Mouse (Mus musculus) limb, embryonic 14.5 days (tissue): Measurements from ENCODE around the gene Onecut3. TPM values are rescaled to one million over a fixed set of nuclear protein-coding genes. Genes with fewer than 3 reads are reported as not detected.

Experiments used
- ATAC-seq: fragments of 200-750 bp; cut with Nextera tagmentation; 2 replicates; pipeline ENCODE4 v1.8.0; 2017; ENCODE audit warnings: low read depth, moderate number of reproducible peaks, moderate TSS enrichment; ENCODE audit not compliant: low FRiP score
- DNase-seq: peaks from one replicate; pipeline ENCODE4 v3.0.0-alpha.2; 2015; ENCODE audit warnings: low spot score
- H3K27ac ChIP-seq: fragments of 300-500 bp; sonication (generic); replicated peaks from 2 replicates; pipeline ENCODE4 v1.5.1; 2014; ENCODE audit warnings: low read depth, mild to moderate bottlenecking, low read length, moderate library complexity, mixed read lengths
- H3K27me3 ChIP-seq: fragments of 300-500 bp; sonication (generic); 2 replicates; pipeline ENCODE4 v1.6.1; 2014; ENCODE audit warnings: low read length, mixed read lengths; ENCODE audit not compliant: control insufficient read depth, insufficient read depth
- H3K36me3 ChIP-seq: fragments of 300-500 bp; sonication (generic); 2 replicates; pipeline ENCODE4 v1.6.1; 2014; ENCODE audit warnings: mild to moderate bottlenecking, low read length, moderate library complexity, mixed read lengths; ENCODE audit not compliant: control insufficient read depth, insufficient read depth
- H3K4me1 ChIP-seq: fragments of 300-500 bp; sonication (generic); 2 replicates; pipeline ENCODE4 v1.6.1; 2014; ENCODE audit warnings: antibody characterized with exemption, low read length, mixed read lengths; ENCODE audit not compliant: control insufficient read depth, insufficient read depth
- H3K4me2 ChIP-seq: fragments of 300-500 bp; sonication (generic); replicated peaks from 2 replicates; pipeline ENCODE4 v1.6.1; 2014; ENCODE audit warnings: low read depth, mild to moderate bottlenecking, low read length, moderate library complexity; ENCODE audit not compliant: severe bottlenecking
- H3K4me3 ChIP-seq: fragments of 300-500 bp; sonication (generic); replicated peaks from 2 replicates; pipeline ENCODE4 v1.5.1; 2014; ENCODE audit warnings: low read length
- H3K9ac ChIP-seq: fragments of 300-500 bp; sonication (generic); 2 replicates; pipeline ENCODE4 v1.6.1; 2014; ENCODE audit warnings: mild to moderate bottlenecking, low read depth, low read length, moderate library complexity; ENCODE audit not compliant: severe bottlenecking
- H3K9me3 ChIP-seq: fragments of 300-500 bp; sonication (generic); 2 replicates; pipeline ENCODE4 v1.6.1; 2016; ENCODE audit warnings: low read length; ENCODE audit not compliant: control insufficient read depth
- POLR2A ChIP-seq: fragments of 200-500 bp; IDR thresholded peaks from 2 replicates; pipeline ENCODE4 v1.8.0; 2012; ENCODE audit warnings: inconsistent platforms, mild to moderate bottlenecking, moderate library complexity, borderline replicate concordance; ENCODE audit not compliant: insufficient read depth, insufficient read length; ENCODE audit errors: extremely low read depth
- WGBS: fragments of 180-500 bp; shearing (Covaris S2); extraction: QIAGEN DNeasy Blood & Tissue Kit; methylation state at CpG from one replicate; pipeline ENCODE4 v1.1.7; 2014; 5-methylcytosine and 5-hydroxymethylcytosine counted together
- polyA plus RNA-seq, 2 experiments: library from polyadenylated mRNA; depleted of rRNA in 1 of 2; stranded (reverse) in 1 of 2; unstranded in 1 of 2; fragments of >200 nt; fragmentation: Nextera tagmentation in 1 of 2; extraction: Ambion mirVana in 1 of 2; gene quantifications; 2 replicates each; pipeline versions ENCODE4 v1.2.1 to v1.2.3; 2012 to 2014

Onecut3 gene
- polyA plus RNA-seq, 2 experiments, result 0.01 TPM; not detected in 1

DNA sequence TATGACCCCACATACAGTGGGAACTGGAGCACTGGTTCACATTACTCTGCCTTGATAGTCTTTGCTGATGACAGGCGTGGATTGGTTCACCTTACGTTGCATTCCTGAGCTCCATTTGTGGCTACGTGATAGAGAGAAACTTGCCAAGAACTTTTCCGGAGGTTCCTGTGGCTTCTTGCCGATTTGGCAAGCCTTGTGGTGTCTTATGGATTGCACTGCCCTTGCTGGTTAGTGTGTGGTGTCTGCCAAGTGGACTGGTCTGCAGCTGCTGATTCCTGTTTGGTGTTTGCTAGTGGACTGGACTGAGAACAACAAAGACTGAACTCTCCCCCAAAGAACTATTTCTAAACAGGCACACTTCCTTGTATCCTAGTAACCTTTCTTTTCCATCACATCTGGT lies 39.9 kb upstream of the Onecut3 start:
- ATAC-seq, result no peak
- WGBS, result 81% methylated on average over 5 of the region's 5 CpGs
- Histone ChIP-seq H3K9ac (no peak overlapping the region), H3K4me3 (no peak overlapping the region), H3K36me3 (no peaks in the 10 kb centered on the region), H3K4me2 (no peak overlapping the region), H3K9me3 (no peaks in the 10 kb centered on the region), H3K27ac (no peak overlapping the region), H3K4me1 (no peaks in the 10 kb centered on the region), H3K27me3 (no peaks in the 10 kb centered on the region)
- DNase-seq, result no peak
- no peak for TF ChIP-seq POLR2A

DNA sequence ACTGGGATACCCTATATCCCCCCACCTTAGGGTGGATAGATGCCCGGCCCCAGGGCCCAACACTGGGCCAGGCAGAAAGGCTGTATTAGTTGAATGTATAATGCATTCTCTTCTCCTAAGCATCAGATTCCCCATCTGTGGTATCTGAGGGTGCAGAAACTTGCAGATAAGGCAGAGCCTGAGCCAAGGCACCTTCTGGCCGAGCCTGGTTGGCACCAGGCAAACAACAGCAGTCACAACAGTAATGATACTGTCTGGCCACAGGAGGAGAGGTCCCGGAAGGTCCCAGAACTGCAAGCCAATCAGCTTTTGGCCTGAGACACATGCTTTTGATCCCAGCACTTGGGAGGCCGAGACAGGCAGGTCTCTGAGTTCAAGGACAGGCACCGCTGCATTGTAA lies 38.9 kb upstream of the Onecut3 start:
- no peak overlapping the region for H3K4me2 ChIP-seq
- no peak overlapping the region for H3K9ac ChIP-seq
- H3K27ac ChIP-seq, result no peak overlapping the region
- TF ChIP-seq POLR2A, result no peak
- H3K36me3 ChIP-seq, result no peaks in the 10 kb centered on the region
- ATAC-seq (no peak), DNase-seq (no peak)
- H3K9me3 ChIP-seq, result no peaks in the 10 kb centered on the region
- H3K4me3 ChIP-seq, result no peak overlapping the region
- H3K4me1 ChIP-seq, result no peaks in the 10 kb centered on the region
- no peaks in the 10 kb centered on the region for H3K27me3 ChIP-seq
- WGBS, result 79% methylated on average over 5 of the region's 5 CpGs

DNA sequence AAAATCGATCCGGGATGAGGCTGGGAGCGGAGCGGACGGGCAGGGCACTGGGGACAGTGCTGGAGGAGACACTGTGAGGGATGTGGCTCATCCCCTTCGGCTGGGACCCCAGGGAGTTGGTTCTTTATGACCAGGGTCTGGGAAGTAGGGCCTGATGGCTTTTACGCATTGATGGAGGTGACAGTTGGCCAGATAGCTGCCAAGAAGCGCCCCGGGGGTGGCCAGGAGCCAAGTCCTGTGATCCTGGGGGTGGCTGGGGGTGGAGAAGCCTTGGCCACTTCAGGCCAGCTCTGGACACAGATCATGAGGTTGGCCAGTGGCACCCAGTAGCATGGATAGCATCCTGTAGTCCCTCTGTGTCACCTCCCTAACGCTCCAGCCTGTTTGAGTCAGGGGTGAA lies 35.4 kb upstream of the Onecut3 start:
- Histone ChIP-seq H3K36me3 (no peaks in the 10 kb centered on the region), H3K4me2 (no peak overlapping the region), H3K27me3 (0 out of 2 replicates have a peak, but pooled peaks cover 6% of the 10 kb centered on the region), H3K27ac (no peak overlapping the region), H3K9me3 (no peaks in the 10 kb centered on the region), H3K9ac (no peak overlapping the region), H3K4me3 (no peak overlapping the region), H3K4me1 (no peaks in the 10 kb centered on the region)
- no peak for TF ChIP-seq POLR2A
- ATAC-seq (no peak), DNase-seq (no peak)
- WGBS, result 41% methylated on average over 10 of the region's 10 CpGs

DNA sequence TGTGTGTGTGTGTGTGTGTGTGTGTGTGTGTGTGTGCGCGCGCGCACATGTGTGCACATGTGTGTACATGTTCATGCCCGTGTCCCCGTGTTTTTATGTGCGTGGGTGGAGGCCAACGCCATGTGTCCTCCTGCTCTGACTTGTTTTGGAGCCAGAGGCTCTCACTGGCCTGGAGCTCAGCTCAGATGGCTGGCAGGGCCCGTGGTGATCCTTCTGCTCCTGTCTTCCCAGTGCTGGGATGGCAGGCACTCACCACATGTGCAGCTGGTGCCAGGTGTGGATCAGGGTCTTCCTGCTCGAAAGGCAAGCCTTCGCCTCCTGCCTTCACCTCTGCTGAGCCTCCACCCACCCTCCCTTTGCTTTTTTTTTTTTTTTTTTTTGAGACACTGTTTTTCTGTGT lies 35.0 kb upstream of the Onecut3 start:
- Histone ChIP-seq H3K9me3 (no peaks in the 10 kb centered on the region), H3K4me2 (no peak overlapping the region), H3K4me3 (no peak overlapping the region), H3K27me3 (0 out of 2 replicates have a peak, but pooled peaks cover 6% of the 10 kb centered on the region), H3K36me3 (no peaks in the 10 kb centered on the region), H3K4me1 (no peaks in the 10 kb centered on the region; the same call in 1 of the 2 replicates), H3K9ac (no peak overlapping the region), H3K27ac (no peak overlapping the region)
- DNase-seq (no peak), ATAC-seq (no peak)
- WGBS, result 86% methylated on average over 11 of the region's 11 CpGs
- TF ChIP-seq POLR2A, result no peak

DNA sequence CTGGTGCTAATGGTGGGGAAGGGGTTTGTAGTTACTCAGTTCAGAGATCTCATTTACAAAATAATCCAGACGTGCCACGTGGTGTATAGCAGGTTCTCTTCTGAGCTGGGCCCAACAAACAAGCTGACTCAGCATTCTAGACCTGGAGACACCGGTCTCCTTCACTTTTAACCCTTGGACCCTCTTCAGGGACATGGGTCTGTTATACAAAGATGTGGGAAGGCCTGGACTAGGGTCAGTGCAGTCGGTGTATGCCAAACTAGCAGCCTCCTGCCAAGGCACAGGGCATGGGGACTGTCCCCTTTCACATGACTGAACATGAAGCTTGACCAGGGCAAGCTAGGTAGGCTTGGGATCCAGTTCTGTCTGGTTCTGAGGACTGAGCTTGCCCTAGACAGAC lies 34.3 kb upstream of the Onecut3 start:
- no peak for TF ChIP-seq POLR2A
- H3K36me3 ChIP-seq, result no peaks in the 10 kb centered on the region
- WGBS, result 66% methylated on average over 4 of the region's 4 CpGs
- H3K4me1 ChIP-seq, result no peaks in the 10 kb centered on the region; the same call in 1 of the 2 replicates
- ATAC-seq (no peak), DNase-seq (no peak)
- 0 out of 2 replicates have a peak, but pooled peaks cover 6% of the 10 kb centered on the region for H3K27me3 ChIP-seq
- no peak overlapping the region for H3K4me3 ChIP-seq
- H3K9ac ChIP-seq, result no peak overlapping the region
- H3K9me3 ChIP-seq, result no peaks in the 10 kb centered on the region
- no peak overlapping the region for H3K4me2 ChIP-seq
- no peak overlapping the region for H3K27ac ChIP-seq

DNA sequence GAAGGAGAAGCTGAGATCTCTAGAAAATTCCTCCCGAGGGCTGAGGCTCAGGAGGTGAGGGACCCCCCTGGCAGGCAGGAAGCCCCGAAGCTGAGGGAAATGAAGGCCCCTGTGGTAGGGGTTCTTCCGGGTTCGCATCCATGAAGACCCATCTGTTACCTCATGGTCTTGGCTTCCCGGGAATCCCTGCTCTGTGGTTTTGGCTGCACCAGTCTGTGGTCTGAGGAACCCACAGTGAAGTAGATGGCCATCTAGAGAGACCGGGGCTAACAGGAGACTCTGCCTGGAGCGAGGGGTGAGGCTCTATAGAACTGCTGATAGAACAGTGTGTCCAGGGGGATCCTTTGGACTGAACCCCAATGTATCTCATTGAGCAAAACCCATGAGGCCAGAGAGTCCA lies 33.3 kb upstream of the Onecut3 start:
- Histone ChIP-seq H3K4me3 (no peak overlapping the region), H3K36me3 (no peaks in the 10 kb centered on the region), H3K9ac (no peak overlapping the region), H3K4me1 (no peaks in the 10 kb centered on the region; the same call in 1 of the 2 replicates), H3K27me3 (0 out of 2 replicates have a peak, but pooled peaks cover 6% of the 10 kb centered on the region), H3K27ac (no peak overlapping the region), H3K4me2 (no peak overlapping the region), H3K9me3 (no peaks in the 10 kb centered on the region)
- 66% methylated on average over 7 of the region's 7 CpGs for WGBS
- no peak for ATAC-seq
- TF ChIP-seq POLR2A, result no peak
- no peak for DNase-seq
